Mouse (Mus musculus): ENCODE results near the gene Cbx3. TPM values are rescaled to one million over a fixed set of nuclear protein-coding genes. Genes with fewer than 3 reads are reported as not detected.

Cbx3 gene
- polyA plus RNA-seq, 1 experiment from 2014 or later: 156 TPM

- in situ Hi-C loops (cut with MboI; ENCODE audit: low pct_unique_long_range_greater_than_20kb): no loop called here
- no peak for TF ChIP-seq CTCF (IDR thresholded peaks at IDR 0.05)
- ChIA-PET POLR2A (interaction anchor here (0.9 kb wide), 1 partner anchor 18 kb away, joined by 3 read pairs; no protein-coding TSS in a partner anchor), CTCF (interaction anchor here (1.1 kb wide), 1 partner anchor 13 kb away, joined by 3 read pairs; no protein-coding TSS in a partner anchor)
- DNase-seq (ENCODE audit: low read depth, low spot score) (no peak), ATAC-seq (no peak)
- no peaks in the 10 kb centered on the region for H3K27me3 ChIP-seq
Observed at GRCm38 (mm10) chr6:51486731-51487130, 16.6 kb downstream of the Cbx3 start.

- no peaks in the 10 kb centered on the region for H3K27me3 ChIP-seq
- CTCF ChIA-PET: no interaction called here
- no peak for TF ChIP-seq CTCF (IDR thresholded peaks at IDR 0.05)
- in situ Hi-C loops (cut with MboI; ENCODE audit: low pct_unique_long_range_greater_than_20kb): no loop called here
- DNase-seq (ENCODE audit: low read depth, low spot score): no peak
- POLR2A ChIA-PET: interaction anchor here (0.7 kb wide), 1 partner anchor 70 kb away, joined by 7 read pairs; no protein-coding TSS in a partner anchor
- no peak for ATAC-seq
Observed at GRCm38 (mm10) chr6:51489787-51490186, 19.6 kb downstream of the Cbx3 start.

GRCm38 (mm10) chr6:51497321-51498111, 27.4 kb downstream of the Cbx3 start:
- no peaks in the 10 kb centered on the region for H3K27me3 ChIP-seq
- DNase-seq (ENCODE audit: low read depth, low spot score) (no peak), ATAC-seq (no peak)
- no peak for TF ChIP-seq CTCF (IDR thresholded peaks at IDR 0.05)
- in situ Hi-C loops (cut with MboI; ENCODE audit: low pct_unique_long_range_greater_than_20kb): no loop called here
- CTCF ChIA-PET: interaction anchor here (1.2 kb wide), 1 partner anchor 10 kb away, joined by 4 read pairs; no protein-coding TSS in a partner anchor
- POLR2A ChIA-PET: no interaction called here

- DNase-seq (ENCODE audit: low read depth, low spot score): no peak
- ATAC-seq: no peak
- CTCF ChIA-PET: no interaction called here
- in situ Hi-C loops (cut with MboI; ENCODE audit: low pct_unique_long_range_greater_than_20kb): no loop called here
- no peak for TF ChIP-seq CTCF (IDR thresholded peaks at IDR 0.05)
- H3K27me3 ChIP-seq: no peaks in the 10 kb centered on the region
- POLR2A ChIA-PET: no interaction called here
Observed at GRCm38 (mm10) chr6:51505671-51506070, 35.5 kb downstream of the Cbx3 start.

GRCm38 (mm10) chr6:51507556-51507955, 37.4 kb downstream of the Cbx3 start:
- in situ Hi-C loops (cut with MboI; ENCODE audit: low pct_unique_long_range_greater_than_20kb): no loop called here
- ChIA-PET POLR2A (no interaction called here), CTCF (no interaction called here)
- ATAC-seq: no peak
- H3K27me3 ChIP-seq: no peaks in the 10 kb centered on the region
- DNase-seq (ENCODE audit: low read depth, low spot score): no peak
- no peak for TF ChIP-seq CTCF (IDR thresholded peaks at IDR 0.05)

GRCm38 (mm10) chr6:51508750-51509648, 38.8 kb downstream of the Cbx3 start:
- TF ChIP-seq CTCF (IDR thresholded peaks at IDR 0.05): no peak
- ATAC-seq (no peak), DNase-seq (ENCODE audit: low read depth, low spot score) (no peak)
- H3K27me3 ChIP-seq: no peaks in the 10 kb centered on the region
- ChIA-PET POLR2A (interaction anchor here (1.1 to 1.2 kb wide), 2 partner anchors 38 to 40 kb away, joined by 4 to 5 read pairs; partner anchors contain the start of gene Hnrnpa2b1), CTCF (interaction anchor here (0.7 to 1.9 kb wide), 11 partner anchors 13 to 302 kb away, joined by 3 to 6 read pairs (median 3); partner anchors contain the start of genes Hnrnpa2b1 and Snx10)
- in situ Hi-C loops (cut with MboI; ENCODE audit: low pct_unique_long_range_greater_than_20kb): no loop called here

- in situ Hi-C loops (cut with MboI; ENCODE audit: low pct_unique_long_range_greater_than_20kb): no loop called here
- H3K27me3 ChIP-seq: no peaks in the 10 kb centered on the region
- DNase-seq (ENCODE audit: low read depth, low spot score): no peak
- ChIA-PET POLR2A (interaction anchor here (1.1 kb wide), 1 partner anchor 39 kb away, joined by 4 read pairs; no protein-coding TSS in a partner anchor), CTCF (interaction anchor here (0.7 to 1.9 kb wide), 9 partner anchors 13 to 126 kb away, joined by 3 to 6 read pairs (median 3); partner anchors contain the start of genes Hnrnpa2b1 and Snx10)
- TF ChIP-seq CTCF (IDR thresholded peaks at IDR 0.05): peak; percentile 39
- ATAC-seq: no peak
Observed at GRCm38 (mm10) chr6:51510094-51510493, 39.9 kb downstream of the Cbx3 start.

GRCm38 (mm10) chr6:51510946-51511345, 40.8 kb downstream of the Cbx3 start:
- DNase-seq (ENCODE audit: low read depth, low spot score): no peak
- no peak for ATAC-seq
- ChIA-PET POLR2A (no interaction called here), CTCF (no interaction called here)
- TF ChIP-seq CTCF (IDR thresholded peaks at IDR 0.05): no peak
- no peaks in the 10 kb centered on the region for H3K27me3 ChIP-seq
- in situ Hi-C loops (cut with MboI; ENCODE audit: low pct_unique_long_range_greater_than_20kb): no loop called here

- H3K27me3 ChIP-seq: no peaks in the 10 kb centered on the region
- TF ChIP-seq CTCF (IDR thresholded peaks at IDR 0.05): no peak
- DNase-seq (ENCODE audit: low read depth, low spot score): no peak
- in situ Hi-C loops (cut with MboI; ENCODE audit: low pct_unique_long_range_greater_than_20kb): no loop called here
- CTCF ChIA-PET: no interaction called here
- no peak for ATAC-seq
- POLR2A ChIA-PET: no interaction called here
Observed at GRCm38 (mm10) chr6:51513745-51514144, 43.6 kb downstream of the Cbx3 start.

- no peak for TF ChIP-seq CTCF (IDR thresholded peaks at IDR 0.05)
- no peaks in the 10 kb centered on the region for H3K27me3 ChIP-seq
- ATAC-seq: no peak
- no peak for DNase-seq (ENCODE audit: low read depth, low spot score)
- in situ Hi-C loops (cut with MboI; ENCODE audit: low pct_unique_long_range_greater_than_20kb): no loop called here
- ChIA-PET CTCF (no interaction called here), POLR2A (no interaction called here)
Observed at GRCm38 (mm10) chr6:51514860-51515259, 44.7 kb downstream of the Cbx3 start.

Measured in Patski (cell line).